Mouse (Mus musculus) CH12.LX (cell line): ENCODE measurements around the gene Topors.
A peak's percentile ranks its signal among the peaks of the same experiment; 100 is the strongest.

Experiments
- CHD1 ChIP-seq: IDR thresholded peaks from 2 replicates; pipeline ENCODE4 v1.6.1; 2012; ENCODE audit warnings: low read depth, low read length, improper control_type of control experiment, inconsistent platforms
- CTCF ChIP-seq, 2 experiments: IDR thresholded peaks in 1 of 2; conservative IDR thresholded peaks in 1 of 2; 2 replicates each; pipeline ENCODE4 v1.5.1; 2011 to 2012; ENCODE audit warnings: low read depth in 2 of 2, low read length in 2 of 2, improper control_type of control experiment in 1 of 2, inconsistent platforms in 1 of 2, mild to moderate bottlenecking in 1 of 2, moderate library complexity in 1 of 2
- E2F4 ChIP-seq: IDR thresholded peaks from 2 replicates; pipeline ENCODE4 v1.6.1; 2011; ENCODE audit warnings: low read depth, low read length, improper control_type of control experiment; ENCODE audit not compliant: insufficient replicate concordance
- KAT2A ChIP-seq: IDR thresholded peaks from 2 replicates; pipeline ENCODE4 v1.6.1; 2012; ENCODE audit warnings: low read length, improper control_type of control experiment, inconsistent platforms; ENCODE audit not compliant: insufficient replicate concordance
- MYC ChIP-seq: IDR thresholded peaks from 2 replicates; pipeline ENCODE4 v1.6.1; 2011; ENCODE audit warnings: low read depth, mild to moderate bottlenecking, improper control_type of control experiment, low read length
- SIN3A ChIP-seq: IDR thresholded peaks from 2 replicates; pipeline ENCODE4 v1.6.1; 2012; ENCODE audit warnings: low read length, improper control_type of control experiment, inconsistent platforms
- TCF12 ChIP-seq: IDR thresholded peaks from 2 replicates; pipeline ENCODE4 v1.6.1; 2014; ENCODE audit warnings: low read depth, mild to moderate bottlenecking, inconsistent platforms, low read length, improper control_type of control experiment
- USF1 ChIP-seq: IDR thresholded peaks from 2 replicates; pipeline ENCODE4 v1.6.1; 2014; ENCODE audit warnings: low read depth, mild to moderate bottlenecking, inconsistent platforms, low read length, improper control_type of control experiment
- ZMIZ1 ChIP-seq: IDR thresholded peaks from 2 replicates; pipeline ENCODE4 v1.6.1; 2012; ENCODE audit warnings: low read depth, mild to moderate bottlenecking, inconsistent platforms, low read length, improper control_type of control experiment

DNA sequence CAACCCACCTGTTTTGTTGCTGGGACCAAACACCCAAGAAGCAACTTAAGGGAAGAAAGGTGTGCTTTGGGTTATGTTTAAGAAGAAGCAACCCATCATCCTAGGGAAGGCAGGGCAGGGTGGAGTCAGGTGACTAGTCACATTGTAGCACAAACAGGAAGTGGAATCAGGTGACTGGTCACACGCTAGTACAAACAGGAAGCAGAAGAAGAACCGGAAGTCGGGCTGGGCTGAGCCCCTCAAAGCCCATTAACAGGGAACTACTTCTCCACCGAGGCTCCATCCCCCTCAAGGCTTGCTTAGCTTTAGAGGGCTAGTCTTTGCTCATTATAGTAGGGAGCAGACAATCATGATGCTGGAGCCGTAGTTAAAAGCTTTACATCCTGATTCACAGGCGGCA, 43.4 kb upstream of the Topors start:
- no peak for TF ChIP-seq CTCF (conservative IDR thresholded peaks at IDR 0.05 in 1 of 2, IDR thresholded peaks at IDR 0.05 in 1 of 2; ENCODE audit: low read depth in 2 of 2, low read length in 2 of 2)
- no peak for TF ChIP-seq KAT2A
- TF ChIP-seq SIN3A: no peak
- no peak for TF ChIP-seq TCF12
- TF ChIP-seq USF1: peak; percentile 35
- no peak for TF ChIP-seq CHD1
- TF ChIP-seq E2F4: no peak
- no peak for TF ChIP-seq MYC
- no peak for TF ChIP-seq ZMIZ1
